Mouse (Mus musculus) right cerebral cortex, postnatal 25 days (tissue): Measurements from ENCODE around the gene Tsc22d1.

Source experiments
- DNase-seq: peaks from one replicate; pipeline ENCODE4 v3.0.0; 2022

Tsc22d1 gene

GRCm38 (mm10) chr14:76414862-76415780 lies at the start of gene Tsc22d1:
Gene Tsc22d1 (plus strand): TSS chr14:76414961.
- no peak for DNase-seq

- DNase-seq: no peak
Measured at GRCm38 (mm10) chr14:76373638-76374037, 41.1 kb upstream of the Tsc22d1 start.

GRCm38 (mm10) chr14:76374601-76375000 lies 40.2 kb upstream of the Tsc22d1 start:
- no peak for DNase-seq

- no peak for DNase-seq
Measured at GRCm38 (mm10) chr14:76376561-76376960, 38.2 kb upstream of the Tsc22d1 start.

GRCm38 (mm10) chr14:76379411-76379810 lies 35.4 kb upstream of the Tsc22d1 start:
- DNase-seq: no peak

- no peak for DNase-seq
Measured at GRCm38 (mm10) chr14:76388025-76388424, 26.7 kb upstream of the Tsc22d1 start.

- DNase-seq: no peak
Measured at GRCm38 (mm10) chr14:76398251-76398650, 16.5 kb upstream of the Tsc22d1 start.

- no peak for DNase-seq
Measured at GRCm38 (mm10) chr14:76402574-76402973, 12.2 kb upstream of the Tsc22d1 start.

- no peak for DNase-seq
Measured at GRCm38 (mm10) chr14:76409111-76409510, 5.7 kb upstream of the Tsc22d1 start.

GRCm38 (mm10) chr14:76413773-76414121 lies 1.0 kb upstream of the Tsc22d1 start:
- no peak for DNase-seq

GRCm38 (mm10) chr14:76414122-76414861 lies 469 bp upstream of the Tsc22d1 start:
- DNase-seq: peak; percentile 96

- DNase-seq: peak; percentile 69
Measured at GRCm38 (mm10) chr14:76415781-76416301, 1.1 kb downstream of the Tsc22d1 start.

GRCm38 (mm10) chr14:76416366-76417040 lies 1.7 kb downstream of the Tsc22d1 start:
- DNase-seq: no peak

GRCm38 (mm10) chr14:76417346-76417745 lies 2.6 kb downstream of the Tsc22d1 start:
- DNase-seq: peak; percentile 44

GRCm38 (mm10) chr14:76420726-76421125 lies 6.0 kb downstream of the Tsc22d1 start:
- DNase-seq: no peak

- DNase-seq: no peak
Measured at GRCm38 (mm10) chr14:76421162-76421561, 6.4 kb downstream of the Tsc22d1 start.

GRCm38 (mm10) chr14:76425422-76425821 lies 10.7 kb downstream of the Tsc22d1 start:
- no peak for DNase-seq

- no peak for DNase-seq
Measured at GRCm38 (mm10) chr14:76425986-76426530, 11.3 kb downstream of the Tsc22d1 start.

- no peak for DNase-seq
Measured at GRCm38 (mm10) chr14:76428855-76429254, 14.1 kb downstream of the Tsc22d1 start.

GRCm38 (mm10) chr14:76431918-76432317 lies 17.2 kb downstream of the Tsc22d1 start:
- DNase-seq: no peak

GRCm38 (mm10) chr14:76432369-76432768 lies 17.6 kb downstream of the Tsc22d1 start:
- DNase-seq: no peak

- no peak for DNase-seq
Measured at GRCm38 (mm10) chr14:76432816-76433215, 18.1 kb downstream of the Tsc22d1 start.

GRCm38 (mm10) chr14:76442160-76442559 lies 27.4 kb downstream of the Tsc22d1 start:
- DNase-seq: no peak
